Mouse (Mus musculus): ENCODE measurements around the gene Ociad1. TPM values are rescaled to one million over a fixed set of nuclear protein-coding genes. Genes with fewer than 3 reads are reported as not detected.
A peak's percentile ranks its signal among the peaks of the same experiment; 100 is the strongest.

The Ociad1 gene
- polyA plus RNA-seq (2015; fragmentation: Nextera tagmentation; extraction: Ambion mirVana): 231 and 246 TPM in 2 replicates

DNA sequence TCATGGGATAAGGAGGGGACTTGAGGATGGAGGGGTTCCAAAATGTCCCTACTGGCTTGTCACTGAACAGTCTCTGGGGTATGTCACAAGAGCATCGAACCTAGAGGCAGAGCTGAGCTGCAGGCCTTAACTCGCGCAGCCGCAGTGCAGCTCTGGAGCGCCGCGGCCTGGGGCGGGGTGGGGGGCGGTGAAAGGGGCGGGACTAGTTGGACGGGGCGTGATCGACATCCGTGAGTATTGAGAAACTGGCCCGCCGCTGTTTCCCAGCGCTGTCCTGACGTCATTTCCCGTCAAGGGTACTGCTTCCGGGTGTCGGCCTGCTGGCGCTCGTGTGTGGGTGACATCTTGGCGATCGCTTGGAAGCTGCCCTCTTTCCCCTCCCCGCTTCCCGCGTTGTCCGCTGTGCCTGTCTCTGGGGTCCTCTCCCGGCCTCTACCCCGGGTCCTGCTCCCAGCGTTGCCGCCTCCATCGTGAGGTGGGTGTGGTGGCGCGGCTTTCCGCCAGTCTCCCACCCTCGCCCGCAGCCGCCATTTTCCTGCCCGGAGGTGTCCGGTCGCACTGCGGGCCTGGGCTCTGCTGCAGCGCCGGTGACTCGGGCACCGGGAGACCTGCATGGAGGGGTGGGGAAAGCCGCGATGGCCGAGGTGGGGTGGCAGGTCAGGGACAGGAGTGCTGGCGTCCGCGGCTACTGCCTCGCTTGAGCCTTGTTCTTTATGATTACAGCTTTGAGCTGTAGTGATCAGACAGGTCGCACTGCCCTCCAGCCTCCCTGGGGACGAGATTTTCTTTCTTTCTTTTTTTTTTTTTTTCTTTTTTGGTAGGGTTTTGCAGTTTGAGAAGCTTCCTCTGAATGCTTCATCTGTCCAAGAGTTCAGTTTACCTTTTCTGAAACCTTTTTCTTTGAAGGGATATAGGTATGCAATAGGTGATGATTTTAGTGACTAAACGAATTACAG is at the start of gene Ociad1:
Gene Ociad1 (plus strand): TSS at position 283 of the 956 bp plus-strand sequence.
- H3K36me3 ChIP-seq: peaks cover 18% of the 10 kb centered on the region
- H3K27me3 ChIP-seq: no peaks in the 10 kb centered on the region
- H3K9ac ChIP-seq: peak within 1 kb of the TSS; percentile 86
- H3K27ac ChIP-seq: peak within 1 kb of the TSS; percentile 91
- peak; percentile 99 for ATAC-seq (ENCODE audit: borderline replicate concordance, extremely low read depth, low FRiP score, low TSS enrichment)
- H3K9me3 ChIP-seq: no peaks in the 10 kb centered on the region
- H3K4me1 ChIP-seq: peaks cover 14% of the 10 kb centered on the region; the same call in 1 of the 2 replicates
- peak within 1 kb of the TSS; percentile 77 for H3K4me3 ChIP-seq
- under 1% methylated on average over 58 of the region's 58 CpGs for whole genome bisulfite sequencing
- H3K4me2 ChIP-seq: peak within 1 kb of the TSS; percentile 56

DNA sequence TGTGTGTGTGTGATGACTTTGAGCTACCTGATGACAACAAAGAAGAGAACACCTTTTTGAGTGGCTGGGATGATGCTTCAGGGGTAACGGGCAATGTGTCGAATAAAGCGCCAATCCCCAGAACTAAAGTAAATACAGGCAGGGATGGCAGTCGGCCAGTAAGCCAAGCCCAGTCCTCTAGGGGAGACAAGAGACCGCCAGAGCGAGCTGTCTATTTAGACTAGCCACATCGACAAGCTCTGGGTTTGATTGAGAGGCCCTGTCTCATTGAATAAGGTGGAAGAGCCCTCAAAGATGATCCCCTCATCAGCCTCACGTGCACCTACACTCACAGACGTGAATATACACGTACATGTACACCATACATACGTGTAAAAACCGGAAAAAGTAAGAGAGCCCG is 48.2 kb upstream of the Ociad1 start:
- H3K27me3 ChIP-seq: no peaks in the 10 kb centered on the region
- H3K27ac ChIP-seq: no peak overlapping the region
- peak; percentile 35; the same call in 1 of the 2 replicates for ATAC-seq (ENCODE audit: borderline replicate concordance, extremely low read depth, low FRiP score, low TSS enrichment)
- 45% methylated on average over 13 of the region's 13 CpGs for WGBS
- H3K4me2 ChIP-seq: no peak overlapping the region
- H3K36me3 ChIP-seq: no peaks in the 10 kb centered on the region
- H3K4me1 ChIP-seq: peaks cover 6% of the 10 kb centered on the region; the same call in 1 of the 2 replicates
- no peak overlapping the region for H3K9ac ChIP-seq
- H3K9me3 ChIP-seq: no peaks in the 10 kb centered on the region
- H3K4me3 ChIP-seq: no peak overlapping the region

GRCm38 (mm10) chr5:73246414-73246813 is 46.2 kb upstream of the Ociad1 start:
- H3K27me3 ChIP-seq: no peaks in the 10 kb centered on the region
- 90% methylated on average over 6 of the region's 6 CpGs for WGBS
- H3K9me3 ChIP-seq: no peaks in the 10 kb centered on the region
- no peak for ATAC-seq (ENCODE audit: borderline replicate concordance, extremely low read depth, low FRiP score, low TSS enrichment)
- no peaks in the 10 kb centered on the region for H3K36me3 ChIP-seq
- H3K4me2 ChIP-seq: no peak overlapping the region
- peaks cover 6% of the 10 kb centered on the region; the same call in 1 of the 2 replicates for H3K4me1 ChIP-seq
- H3K4me3 ChIP-seq: no peak overlapping the region
- H3K9ac ChIP-seq: no peak overlapping the region
- H3K27ac ChIP-seq: no peak overlapping the region

DNA sequence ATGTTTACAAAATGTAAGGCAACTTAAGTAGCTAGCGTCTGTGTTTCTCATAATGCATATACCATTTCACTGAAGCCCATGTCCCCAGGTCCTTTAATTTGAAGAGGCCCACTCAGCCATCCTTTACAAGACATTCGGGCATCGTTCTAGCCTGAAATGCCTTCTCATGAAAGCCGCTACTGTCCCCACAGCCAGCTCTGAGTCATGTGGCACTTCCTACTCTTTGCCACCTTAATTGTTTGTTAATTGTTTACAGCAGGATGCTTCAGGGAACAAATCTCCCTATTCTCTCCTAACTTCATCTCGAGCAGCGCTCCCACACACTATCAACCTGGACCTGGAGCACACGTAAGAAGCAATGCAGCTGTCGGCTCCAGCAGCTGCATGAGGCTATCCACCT is 44.4 kb upstream of the Ociad1 start:
- H3K36me3 ChIP-seq: no peaks in the 10 kb centered on the region
- no peak overlapping the region for H3K27ac ChIP-seq
- no peak overlapping the region for H3K4me2 ChIP-seq
- H3K9me3 ChIP-seq: no peaks in the 10 kb centered on the region
- ATAC-seq (ENCODE audit: borderline replicate concordance, extremely low read depth, low FRiP score, low TSS enrichment): no peak
- no peaks in the 10 kb centered on the region for H3K27me3 ChIP-seq
- H3K4me3 ChIP-seq: no peak overlapping the region
- no peak overlapping the region for H3K9ac ChIP-seq
- peaks cover 10% of the 10 kb centered on the region; the same call in 1 of the 2 replicates for H3K4me1 ChIP-seq
- WGBS: 80% methylated on average over 8 of the region's 8 CpGs

- H3K4me3 ChIP-seq: no peak overlapping the region
- H3K27me3 ChIP-seq: no peaks in the 10 kb centered on the region
- no peak overlapping the region for H3K27ac ChIP-seq
- peaks cover 14% of the 10 kb centered on the region for H3K4me1 ChIP-seq
- WGBS: 94% methylated on average over 4 of the region's 4 CpGs
- no peaks in the 10 kb centered on the region for H3K36me3 ChIP-seq
- no peak overlapping the region for H3K4me2 ChIP-seq
- ATAC-seq (ENCODE audit: borderline replicate concordance, extremely low read depth, low FRiP score, low TSS enrichment): no peak
- H3K9me3 ChIP-seq: no peaks in the 10 kb centered on the region
- H3K9ac ChIP-seq: no peak overlapping the region
These were observed 43.2 kb upstream of the Ociad1 start for GRCm38 (mm10) chr5:73249341-73249740.

- H3K27me3 ChIP-seq: no peaks in the 10 kb centered on the region
- H3K36me3 ChIP-seq: no peaks in the 10 kb centered on the region
- no peak overlapping the region for H3K4me3 ChIP-seq
- no peaks in the 10 kb centered on the region for H3K9me3 ChIP-seq
- H3K9ac ChIP-seq: no peak overlapping the region
- H3K27ac ChIP-seq: no peak overlapping the region
- H3K4me1 ChIP-seq: peaks cover 18% of the 10 kb centered on the region
- no peak overlapping the region for H3K4me2 ChIP-seq
- ATAC-seq (ENCODE audit: borderline replicate concordance, extremely low read depth, low FRiP score, low TSS enrichment): no peak
These were observed 39.8 kb upstream of the Ociad1 start for GRCm38 (mm10) chr5:73252739-73253138.

DNA sequence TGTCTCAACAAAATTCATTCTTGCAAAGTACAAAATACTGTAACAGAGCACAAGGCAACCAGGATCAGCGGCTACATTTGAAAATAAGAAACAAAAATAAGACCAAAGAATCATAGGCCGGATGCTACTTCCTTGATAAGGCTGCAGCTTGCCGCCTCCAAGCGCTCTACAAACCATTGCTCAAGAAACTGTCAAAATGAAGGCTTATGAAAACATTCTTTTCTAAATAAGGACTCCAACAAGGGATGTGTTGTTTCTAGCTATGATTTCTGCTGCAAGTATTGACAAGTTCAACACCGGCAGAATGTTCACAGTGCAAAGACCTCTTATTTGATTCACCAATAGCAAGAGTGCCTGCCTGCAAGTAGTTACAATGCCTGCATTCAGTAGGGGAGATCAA is 37.9 kb upstream of the Ociad1 start:
- Histone ChIP-seq H3K27me3 (no peaks in the 10 kb centered on the region), H3K27ac (no peak overlapping the region; the same call in 1 of the 2 replicates), H3K36me3 (no peaks in the 10 kb centered on the region), H3K9me3 (no peaks in the 10 kb centered on the region), H3K4me1 (peaks cover 18% of the 10 kb centered on the region), H3K4me3 (peak overlapping the region; percentile 97), H3K4me2 (peak overlapping the region; percentile 76), H3K9ac (peak overlapping the region; percentile 82)
- WGBS: 19% methylated on average over 5 of the region's 5 CpGs
- no peak for ATAC-seq (ENCODE audit: borderline replicate concordance, extremely low read depth, low FRiP score, low TSS enrichment)

DNA sequence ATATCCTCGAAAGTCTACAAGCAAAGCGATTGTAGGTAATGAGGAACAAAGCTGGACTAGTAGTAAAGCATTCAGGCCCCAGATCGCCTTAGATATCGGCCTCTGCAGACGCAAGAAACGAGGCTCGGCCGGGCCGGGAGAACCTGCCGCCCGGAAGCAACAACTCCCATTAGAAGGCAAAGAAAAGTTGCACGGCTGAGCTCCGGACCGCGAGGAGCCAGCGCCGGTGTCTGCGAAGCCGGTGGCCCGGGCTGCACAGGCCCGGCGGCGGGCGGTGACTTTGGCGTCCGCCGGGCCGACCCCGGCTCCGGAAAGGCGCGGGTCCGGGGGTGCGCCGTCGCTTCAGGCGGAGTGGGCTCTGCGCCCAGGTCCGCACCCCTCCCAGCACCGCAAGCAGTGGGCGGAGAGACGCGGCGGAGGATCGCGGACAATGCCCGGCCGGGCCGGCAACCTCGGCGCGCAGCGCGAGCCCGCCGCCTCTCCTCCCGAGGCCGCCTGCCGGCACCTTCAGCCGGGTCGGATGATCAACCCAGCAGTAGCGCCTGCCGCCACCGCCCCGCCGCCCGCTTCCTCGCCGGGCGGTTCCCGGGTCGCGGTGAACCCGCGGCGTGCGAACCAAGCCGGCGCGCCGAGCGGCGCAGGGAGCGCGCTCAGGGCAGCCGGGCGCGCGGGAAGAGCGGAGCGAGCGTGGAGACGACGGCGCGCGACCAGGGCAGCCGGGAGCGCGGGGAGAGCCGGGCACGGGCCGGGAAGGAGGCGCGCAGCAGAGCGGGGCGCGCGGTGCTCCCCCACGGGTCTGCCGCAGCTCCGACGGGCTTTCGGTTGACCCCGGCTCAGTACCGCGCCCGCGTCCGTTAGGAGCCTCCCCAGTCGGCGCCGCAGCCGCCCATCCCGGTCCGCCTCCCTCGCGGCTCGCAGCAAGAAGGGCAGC is 37.0 kb upstream of the Ociad1 start:
- under 1% methylated on average over 86 of the region's 129 CpGs for WGBS
- H3K36me3 ChIP-seq: no peaks in the 10 kb centered on the region

DNA sequence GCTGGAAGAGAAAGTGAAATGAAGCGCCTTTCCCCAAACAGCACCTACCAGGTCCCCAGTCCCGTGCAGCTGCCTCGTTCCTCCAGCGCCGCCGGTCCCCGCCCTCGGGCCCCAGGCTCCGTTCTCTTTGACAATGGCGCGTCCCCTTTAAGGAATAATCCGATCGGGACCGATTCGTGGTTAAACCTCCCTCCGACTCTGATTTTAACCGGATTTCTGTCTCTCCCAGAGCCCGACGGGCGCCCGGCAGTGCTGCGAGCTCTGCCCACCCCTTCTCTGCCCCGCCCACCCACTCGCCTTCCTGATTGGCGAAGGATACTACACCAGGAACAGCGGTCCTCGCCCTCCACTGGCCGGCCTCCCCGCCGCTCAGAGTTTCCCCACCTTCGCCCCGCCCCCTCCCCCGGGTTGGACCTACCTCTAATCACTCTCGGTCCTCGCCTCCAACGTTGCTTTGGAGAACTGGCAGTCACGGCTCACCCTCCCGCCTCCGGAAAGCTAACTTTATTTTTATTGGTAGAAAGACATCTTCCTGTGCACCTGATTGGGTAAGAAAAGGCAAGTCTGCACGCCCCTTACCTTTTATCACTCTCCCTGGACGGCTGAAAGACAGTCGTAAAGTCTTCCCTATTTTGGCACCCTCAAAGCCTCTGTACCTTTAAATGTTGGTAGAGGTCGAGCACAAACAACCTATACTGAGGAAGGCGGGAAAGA is 36.1 kb upstream of the Ociad1 start, which contains the start of gene Fryl:
Gene Fryl (minus strand): TSS at position 268 of the 714 bp plus-strand sequence.
- H3K4me3 ChIP-seq: peak within 1 kb of the TSS; percentile 97
- H3K27me3 ChIP-seq: no peaks in the 10 kb centered on the region
- peak within 1 kb of the TSS; percentile 82 for H3K9ac ChIP-seq
- H3K4me1 ChIP-seq: peaks cover 18% of the 10 kb centered on the region
- H3K9me3 ChIP-seq: no peaks in the 10 kb centered on the region
- peak within 1 kb of the TSS; percentile 76 for H3K4me2 ChIP-seq
- under 1% methylated on average over 44 of the region's 44 CpGs for WGBS
- no peaks in the 10 kb centered on the region for H3K36me3 ChIP-seq
- H3K27ac ChIP-seq: peak within 1 kb of the TSS; percentile 93
- ATAC-seq (ENCODE audit: borderline replicate concordance, extremely low read depth, low FRiP score, low TSS enrichment): peak; percentile 99

More for the DNA sequence above, 37.0 kb upstream of the Ociad1 start:
- Histone ChIP-seq H3K4me1 (peaks cover 18% of the 10 kb centered on the region), H3K4me2 (peak overlapping the region; percentile 76), H3K9ac (peak overlapping the region; percentile 82), H3K27ac (peak overlapping the region; percentile 93), H3K27me3 (no peaks in the 10 kb centered on the region), H3K4me3 (peak overlapping the region; percentile 97), H3K9me3 (no peaks in the 10 kb centered on the region)
- peak; percentile 67 for ATAC-seq (ENCODE audit: borderline replicate concordance, extremely low read depth, low FRiP score, low TSS enrichment)

DNA sequence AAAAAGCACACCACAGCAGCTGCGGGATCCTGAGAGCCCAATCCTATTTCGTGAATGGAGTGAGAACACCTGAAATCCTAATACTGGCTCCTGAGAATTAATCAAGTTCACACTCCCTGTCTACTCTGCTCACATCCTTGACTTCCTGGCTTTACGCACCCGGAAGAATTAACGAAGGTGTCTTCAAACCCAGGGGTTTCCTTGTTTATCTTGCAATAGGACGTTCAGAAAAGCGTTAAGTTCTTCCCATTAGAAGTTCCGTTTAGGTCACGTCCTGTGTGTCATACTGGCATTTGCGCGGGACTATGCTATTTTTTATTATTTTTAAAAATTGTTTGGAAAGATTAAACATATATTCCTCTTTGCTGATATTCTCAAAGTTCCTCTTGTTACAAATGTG is 35.5 kb upstream of the Ociad1 start:
- Histone ChIP-seq H3K36me3 (no peaks in the 10 kb centered on the region), H3K9me3 (no peaks in the 10 kb centered on the region), H3K4me1 (peaks cover 18% of the 10 kb centered on the region), H3K9ac (peak overlapping the region; percentile 28; the same call in 1 of the 2 replicates), H3K4me2 (peak overlapping the region; percentile 75), H3K4me3 (peak overlapping the region; percentile 97), H3K27ac (no peak overlapping the region), H3K27me3 (no peaks in the 10 kb centered on the region)
- 1% methylated on average over 11 of the region's 11 CpGs for WGBS
- peak; percentile 9; the same call in 1 of the 2 replicates for ATAC-seq (ENCODE audit: borderline replicate concordance, extremely low read depth, low FRiP score, low TSS enrichment)

DNA sequence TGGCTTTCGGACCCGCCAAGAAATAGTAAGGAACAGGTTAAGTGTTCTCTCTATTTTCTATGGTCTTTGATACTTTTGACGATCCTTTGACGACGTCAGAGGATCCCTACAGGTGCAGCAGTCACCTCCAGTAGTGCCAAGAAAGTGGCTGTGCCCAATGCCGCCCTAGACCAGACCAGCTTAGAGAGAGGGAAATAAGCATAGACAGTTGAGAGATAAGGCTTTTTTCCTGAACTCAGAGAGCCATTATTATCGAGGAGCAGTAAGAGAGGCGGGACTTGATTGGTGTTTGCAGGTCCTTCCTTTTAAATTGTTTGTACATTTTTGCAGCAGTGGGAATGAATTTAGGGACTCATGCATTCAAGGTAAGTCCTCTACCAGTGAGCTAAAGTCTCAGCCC is 34.9 kb upstream of the Ociad1 start:
- Histone ChIP-seq H3K4me2 (peak overlapping the region; percentile 75), H3K36me3 (no peaks in the 10 kb centered on the region), H3K27me3 (no peaks in the 10 kb centered on the region), H3K9me3 (no peaks in the 10 kb centered on the region), H3K4me1 (peaks cover 17% of the 10 kb centered on the region), H3K27ac (no peak overlapping the region), H3K9ac (no peak overlapping the region), H3K4me3 (peak overlapping the region; percentile 97; the same call in 1 of the 2 replicates)
- ATAC-seq (ENCODE audit: borderline replicate concordance, extremely low read depth, low FRiP score, low TSS enrichment): no peak
- 50% methylated on average over 8 of the region's 8 CpGs for WGBS

Data from lung, embryonic 15.5 days (tissue).